Mouse (Mus musculus): ENCODE measurements around the gene Pcgf2. TPM values are rescaled to one million over a fixed set of nuclear protein-coding genes. Genes with fewer than 3 reads are reported as not detected.
"Not testable (repeated sequence)": the region's sequence is repeated elsewhere in the genome, so short reads cannot be mapped to it uniquely, and the experiment has no call there.

Gene Pcgf2
- total RNA-seq (2022): 10 to 100 TPM; 22.2 to 48.5 (median 32.1) TPM

DNA sequence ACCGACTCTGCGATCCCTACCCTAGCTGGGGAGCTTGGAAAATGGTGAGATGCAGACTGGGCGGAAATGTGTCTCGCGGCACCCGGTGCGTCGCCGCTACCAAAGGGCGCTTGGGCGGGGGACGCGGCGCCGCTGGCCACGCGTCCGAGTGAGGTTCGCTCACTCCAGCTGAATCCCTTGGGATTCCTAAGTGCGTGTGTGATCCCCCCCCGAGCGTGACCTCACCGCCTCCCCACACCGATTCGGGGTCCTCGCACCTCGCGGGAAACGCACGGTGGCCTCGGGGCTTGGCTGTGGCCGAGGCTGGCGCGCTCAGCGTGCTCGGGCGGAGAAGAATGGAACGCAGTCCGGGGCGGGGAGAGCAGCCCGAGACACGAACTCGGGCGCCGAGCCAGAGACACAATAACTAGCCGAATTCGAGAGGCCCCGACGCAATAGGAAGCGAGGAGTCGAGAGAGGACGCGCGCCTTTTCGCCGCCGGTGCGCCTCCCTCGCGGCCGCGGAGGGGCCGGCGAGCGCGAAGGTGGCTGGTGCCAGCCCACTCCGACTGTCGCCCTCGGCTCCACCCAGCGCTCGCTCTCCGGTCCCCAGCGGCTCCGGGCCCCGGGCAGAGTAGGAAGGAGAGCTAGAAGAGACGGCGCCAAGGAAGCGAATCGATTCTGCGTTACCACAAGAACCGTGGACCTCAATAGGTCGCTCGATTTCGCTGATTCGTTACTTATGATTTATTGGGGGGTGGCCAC, at the start of gene Pcgf2:
Gene Pcgf2, minus strand, starts transcription at position 495 of the 743 bp plus-strand sequence.
- peak; percentile 75 for DNase-seq

- peak; percentile 46 for DNase-seq
Measured at GRCm38 (mm10) chr11:97748496-97748895, 48.2 kb upstream of the Pcgf2 start.

- DNase-seq: peak; percentile 29
Measured at GRCm38 (mm10) chr11:97747773-97748172, 47.5 kb upstream of the Pcgf2 start.

- no peak for DNase-seq
Measured at GRCm38 (mm10) chr11:97745331-97745721, 45.0 kb upstream of the Pcgf2 start.

- DNase-seq: peak; percentile 99
Measured at GRCm38 (mm10) chr11:97744718-97745330, 44.5 kb upstream of the Pcgf2 start.

GRCm38 (mm10) chr11:97744063-97744717, 43.9 kb upstream of the Pcgf2 start, which contains the start of gene Pip4k2b:
TSS of gene Pip4k2b (minus strand) at chr11:97744704.
- DNase-seq: peak; percentile 47

- no peak for DNase-seq
Measured at GRCm38 (mm10) chr11:97743423-97743822, 43.1 kb upstream of the Pcgf2 start.

- no peak for DNase-seq
Measured at GRCm38 (mm10) chr11:97742591-97742990, 42.3 kb upstream of the Pcgf2 start.

GRCm38 (mm10) chr11:97742157-97742556, 41.9 kb upstream of the Pcgf2 start:
- no peak for DNase-seq

GRCm38 (mm10) chr11:97740190-97740589, 39.9 kb upstream of the Pcgf2 start:
- DNase-seq: no peak

- DNase-seq: no peak
Measured at GRCm38 (mm10) chr11:97739155-97739554, 38.9 kb upstream of the Pcgf2 start.

GRCm38 (mm10) chr11:97738703-97739102, 38.4 kb upstream of the Pcgf2 start:
- no peak for DNase-seq

GRCm38 (mm10) chr11:97737600-97737999, 37.3 kb upstream of the Pcgf2 start:
- DNase-seq: no peak

GRCm38 (mm10) chr11:97736645-97737044, 36.3 kb upstream of the Pcgf2 start:
- DNase-seq: no peak

GRCm38 (mm10) chr11:97734810-97735209, 34.5 kb upstream of the Pcgf2 start:
- DNase-seq: not testable (repeated sequence)

DNA sequence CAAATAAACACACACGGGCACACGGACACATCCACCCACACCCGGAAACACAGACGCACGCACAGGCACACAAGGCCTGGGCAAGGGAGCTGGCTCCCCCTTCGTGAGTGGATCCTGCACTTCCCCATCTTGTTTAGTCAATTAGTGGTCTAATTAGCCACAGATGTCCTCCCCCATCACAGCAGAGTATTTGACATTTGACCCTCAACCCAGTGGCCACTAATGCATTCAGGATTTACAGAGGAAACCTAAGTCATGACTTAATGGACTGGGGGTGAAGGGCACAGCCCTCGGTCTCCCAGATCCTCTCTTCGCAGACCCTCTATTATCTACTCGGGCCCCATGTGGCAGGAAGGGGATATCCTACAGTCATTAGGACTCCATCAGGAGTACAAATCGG, 33.4 kb upstream of the Pcgf2 start:
- no peak for DNase-seq

DNA sequence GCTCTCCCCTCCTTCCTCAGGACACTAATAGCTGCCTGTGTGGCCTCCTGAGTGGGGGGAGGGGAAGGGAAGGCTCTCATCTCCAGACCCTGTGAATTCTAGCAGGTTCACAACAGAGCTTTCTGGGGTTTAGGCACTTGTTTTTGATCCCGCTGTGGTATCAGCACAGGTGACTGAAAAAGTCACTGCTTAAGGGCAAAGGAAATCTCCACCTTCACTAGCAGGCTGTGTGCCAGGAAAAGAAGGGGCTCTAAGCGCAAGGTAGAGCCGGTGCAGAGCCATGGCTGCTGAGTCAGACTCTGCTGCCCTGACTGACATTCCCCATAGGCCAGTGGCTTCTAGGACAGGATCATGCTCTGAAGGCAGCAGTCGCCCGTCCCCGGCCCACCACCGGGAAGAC, 28.4 kb upstream of the Pcgf2 start:
- DNase-seq: no peak

GRCm38 (mm10) chr11:97728311-97728710, 28.0 kb upstream of the Pcgf2 start:
- no peak for DNase-seq

GRCm38 (mm10) chr11:97723709-97724108, 23.4 kb upstream of the Pcgf2 start:
- no peak for DNase-seq

- no peak for DNase-seq
Measured at GRCm38 (mm10) chr11:97721338-97721737, 21.0 kb upstream of the Pcgf2 start.

GRCm38 (mm10) chr11:97719041-97719440, 18.7 kb upstream of the Pcgf2 start:
- DNase-seq: no peak

DNA sequence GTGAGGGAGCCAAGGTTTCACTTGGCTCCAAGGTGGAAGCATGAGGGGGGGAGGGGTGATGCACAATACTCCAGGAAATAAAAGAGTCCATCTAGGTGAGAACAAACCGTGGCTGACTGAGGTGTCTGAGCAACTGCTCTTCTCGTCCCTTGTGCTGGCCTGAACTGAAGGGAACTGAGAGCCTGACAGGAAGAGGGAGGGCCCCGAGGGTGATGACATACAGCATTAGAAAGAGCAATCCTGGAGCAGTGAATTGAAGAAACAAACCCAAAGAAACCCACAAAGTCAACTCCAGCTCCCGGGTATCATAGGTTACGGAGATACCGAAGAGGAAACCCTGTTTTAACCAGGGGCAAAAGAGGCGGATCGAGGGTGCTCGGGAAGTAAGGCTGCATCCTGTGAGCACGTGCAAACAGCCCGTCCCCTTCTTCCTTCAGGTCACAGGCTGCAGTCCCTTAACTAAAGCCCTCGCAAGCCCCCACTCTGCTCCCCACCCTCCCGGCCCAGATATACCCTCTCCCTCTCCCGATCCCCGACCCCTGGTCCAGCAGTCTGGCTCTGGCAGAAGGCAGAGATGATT, 18.1 kb upstream of the Pcgf2 start:
- no peak for DNase-seq
